Mouse (Mus musculus) embryonic facial prominence, embryonic 11.5 days (tissue): ENCODE results near the gene Gm9767. TPM values are rescaled to one million over a fixed set of nuclear protein-coding genes. Genes with fewer than 3 reads are reported as not detected.
A peak's percentile ranks its signal among the peaks of the same experiment; 100 is the strongest.

Source experiments
- ATAC-seq: fragments of 200-750 bp; cut with Nextera tagmentation; replicated peaks from 2 replicates; pipeline ENCODE4 v1.8.0; 2017; ENCODE audit warnings: low read depth; ENCODE audit not compliant: insufficient number of reproducible peaks, low FRiP score, low TSS enrichment
- DNase-seq: peaks from one replicate; pipeline ENCODE4 v3.0.0-alpha.2; 2015; ENCODE audit warnings: low spot score
- H3K27ac ChIP-seq: fragments of 300-500 bp; sonication (generic); replicated peaks from 2 replicates; pipeline ENCODE4 v1.5.1; 2014; ENCODE audit warnings: mild to moderate bottlenecking, low read depth, low read length, control low read depth
- H3K27me3 ChIP-seq: fragments of 300-500 bp; sonication (generic); 2 replicates; pipeline ENCODE4 v1.6.1; 2014; ENCODE audit warnings: mild to moderate bottlenecking, low read length, moderate library complexity, mixed read lengths; ENCODE audit not compliant: control insufficient read depth, insufficient read depth
- H3K36me3 ChIP-seq: fragments of 300-500 bp; sonication (generic); replicated peaks from 2 replicates; pipeline ENCODE4 v1.6.1; 2014; ENCODE audit warnings: low read depth, mild to moderate bottlenecking, low read length, moderate library complexity, mixed read lengths; ENCODE audit not compliant: control insufficient read depth, insufficient read depth
- H3K4me1 ChIP-seq: fragments of 300-500 bp; sonication (generic); 2 replicates; pipeline ENCODE4 v1.6.1; 2014; ENCODE audit warnings: low read length, mixed read lengths; ENCODE audit not compliant: control insufficient read depth, insufficient read depth
- H3K4me2 ChIP-seq: fragments of 300-500 bp; sonication (generic); 2 replicates; pipeline ENCODE4 v1.6.1; 2014; ENCODE audit warnings: low read depth, mild to moderate bottlenecking, control low read depth, low read length, moderate library complexity
- H3K4me3 ChIP-seq: fragments of 300-500 bp; sonication (generic); 2 replicates; pipeline ENCODE4 v1.5.1; 2014; ENCODE audit warnings: low read depth, low read length, control low read depth
- H3K9ac ChIP-seq: fragments of 300-500 bp; sonication (generic); replicated peaks from 2 replicates; pipeline ENCODE4 v1.6.1; 2014; ENCODE audit warnings: mild to moderate bottlenecking, control low read depth, low read length
- H3K9me3 ChIP-seq: fragments of 300-500 bp; sonication (generic); replicated peaks from 2 replicates; pipeline ENCODE4 v1.6.1; 2016; ENCODE audit warnings: mild to moderate bottlenecking, low read length, inconsistent platforms, mixed read lengths; ENCODE audit not compliant: control insufficient read depth
- WGBS: fragments of 180-500 bp; shearing (Covaris S2); extraction: QIAGEN DNeasy Blood & Tissue Kit; methylation state at CpG from one replicate; pipeline ENCODE4 v1.1.7; 2014; 5-methylcytosine and 5-hydroxymethylcytosine counted together
- polyA plus RNA-seq: library from polyadenylated mRNA; unstranded; fragments of >200 nt; fragmentation: Nextera tagmentation; extraction: Ambion mirVana; gene quantifications from 2 replicates; pipeline ENCODE4 v1.2.1, GENCODE M21; 2014

Gm9767 gene
- not detected in 2 replicates for polyA plus RNA-seq

GRCm38 (mm10) chr10:26077671-26078481 lies at the start of gene Gm9767:
Gene Gm9767, plus strand, starts transcription at chr10:26078255.
- Histone ChIP-seq H3K27me3 (peaks cover 4% of the 10 kb centered on the region; the same call in 1 of the 2 replicates), H3K36me3 (no peaks in the 10 kb centered on the region), H3K4me2 (peak within 1 kb of the TSS; percentile 98), H3K4me1 (no peaks in the 10 kb centered on the region; the same call in 1 of the 2 replicates), H3K27ac (no peak within 1 kb of the TSS), H3K9ac (peak within 1 kb of the TSS; percentile 69), H3K4me3 (peak within 1 kb of the TSS; percentile 56), H3K9me3 (no peaks in the 10 kb centered on the region)
- DNase-seq (peak; percentile 29), ATAC-seq (peak; percentile 75)
- 2% methylated on average over 52 of the region's 52 CpGs for WGBS

GRCm38 (mm10) chr10:26034931-26035330 lies 43.1 kb upstream of the Gm9767 start:
- Histone ChIP-seq H3K27ac (no peak overlapping the region), H3K36me3 (no peaks in the 10 kb centered on the region), H3K4me2 (no peak overlapping the region), H3K9ac (no peak overlapping the region), H3K9me3 (no peaks in the 10 kb centered on the region), H3K4me3 (no peak overlapping the region), H3K4me1 (no peaks in the 10 kb centered on the region), H3K27me3 (no peaks in the 10 kb centered on the region)
- no peak for DNase-seq
- 82% methylated on average over 5 of the region's 5 CpGs for WGBS
- no peak for ATAC-seq

- Histone ChIP-seq H3K27me3 (no peaks in the 10 kb centered on the region), H3K4me3 (no peak overlapping the region), H3K9ac (no peak overlapping the region), H3K36me3 (no peaks in the 10 kb centered on the region), H3K9me3 (no peaks in the 10 kb centered on the region), H3K4me1 (no peaks in the 10 kb centered on the region), H3K4me2 (no peak overlapping the region), H3K27ac (no peak overlapping the region)
- no peak for DNase-seq
- no peak for ATAC-seq
- 91% methylated on average over 2 of the region's 2 CpGs for WGBS
Observed at GRCm38 (mm10) chr10:26051177-26051576, 26.9 kb upstream of the Gm9767 start.

GRCm38 (mm10) chr10:26059662-26060307 lies 18.3 kb upstream of the Gm9767 start:
- no peak overlapping the region for H3K9ac ChIP-seq
- H3K4me2 ChIP-seq: no peak overlapping the region
- H3K4me3 ChIP-seq: no peak overlapping the region
- no peaks in the 10 kb centered on the region for H3K36me3 ChIP-seq
- ATAC-seq (no peak), DNase-seq (no peak)
- H3K27me3 ChIP-seq: no peaks in the 10 kb centered on the region
- no peaks in the 10 kb centered on the region for H3K4me1 ChIP-seq
- H3K27ac ChIP-seq: no peak overlapping the region
- H3K9me3 ChIP-seq: no peaks in the 10 kb centered on the region
- 90% methylated on average over 3 of the region's 3 CpGs for WGBS

- no peak overlapping the region for H3K27ac ChIP-seq
- WGBS: 91% methylated on average over 4 of the region's 4 CpGs
- no peak overlapping the region for H3K4me2 ChIP-seq
- H3K9ac ChIP-seq: no peak overlapping the region
- no peak for DNase-seq
- H3K36me3 ChIP-seq: no peaks in the 10 kb centered on the region
- H3K4me3 ChIP-seq: no peak overlapping the region
- H3K27me3 ChIP-seq: no peaks in the 10 kb centered on the region
- H3K9me3 ChIP-seq: no peaks in the 10 kb centered on the region
- ATAC-seq: no peak
- no peaks in the 10 kb centered on the region for H3K4me1 ChIP-seq
Observed at GRCm38 (mm10) chr10:26063071-26063470, 15.0 kb upstream of the Gm9767 start.

GRCm38 (mm10) chr10:26071986-26072385 lies 6.1 kb upstream of the Gm9767 start:
- Histone ChIP-seq H3K4me2 (no peak overlapping the region), H3K9me3 (no peaks in the 10 kb centered on the region), H3K36me3 (no peaks in the 10 kb centered on the region), H3K9ac (no peak overlapping the region), H3K27me3 (no peaks in the 10 kb centered on the region), H3K27ac (no peak overlapping the region), H3K4me3 (no peak overlapping the region), H3K4me1 (no peaks in the 10 kb centered on the region)
- DNase-seq: no peak
- ATAC-seq: no peak
- WGBS: 88% methylated on average over 5 of the region's 5 CpGs

GRCm38 (mm10) chr10:26076949-26077348 lies 1.1 kb upstream of the Gm9767 start:
- Histone ChIP-seq H3K9me3 (no peaks in the 10 kb centered on the region), H3K36me3 (no peaks in the 10 kb centered on the region), H3K4me2 (no peak overlapping the region), H3K27me3 (peaks cover 4% of the 10 kb centered on the region; the same call in 1 of the 2 replicates), H3K4me3 (no peak overlapping the region), H3K4me1 (no peaks in the 10 kb centered on the region; the same call in 1 of the 2 replicates), H3K9ac (no peak overlapping the region), H3K27ac (no peak overlapping the region)
- DNase-seq: no peak
- no peak for ATAC-seq
- 82% methylated on average over 9 of the region's 9 CpGs for WGBS
